Mouse (Mus musculus): ENCODE results near the gene Olfr437. TPM values are rescaled to one million over a fixed set of nuclear protein-coding genes. Genes with fewer than 3 reads are reported as not detected.
"Not testable (repeated sequence)": the region's sequence is repeated elsewhere in the genome, so short reads cannot be mapped to it uniquely, and the experiment has no call there.

Olfr437 gene
- polyA plus RNA-seq, 1 experiment from 2014 or later: not detected

DNA sequence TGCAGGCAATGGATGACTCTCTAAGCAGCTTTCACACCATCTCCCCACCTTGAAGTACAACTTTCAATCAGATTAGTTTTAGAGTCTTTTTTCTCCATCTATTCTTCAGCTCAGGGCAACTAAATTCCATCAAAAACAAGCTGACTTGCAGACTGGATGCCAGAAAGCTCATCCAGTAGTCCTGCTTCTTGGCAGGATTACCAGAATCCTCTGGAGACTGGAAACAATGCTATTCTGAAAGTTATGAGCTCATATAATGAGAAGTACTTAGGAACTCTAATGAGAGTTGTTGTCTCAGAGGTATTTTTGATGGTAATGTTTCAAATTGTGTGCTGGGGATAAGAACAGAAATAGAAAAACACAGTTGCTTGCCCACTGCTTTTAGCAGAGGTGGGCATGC is 33.7 kb downstream of the Olfr437 start, which contains the start of gene Olfr435:
Gene Olfr435, plus strand, starts transcription at position 366 of the 400 bp plus-strand sequence.
- Histone ChIP-seq H3K9me3 (ENCODE audit: control insufficient read depth, low read depth, low read length) (no peaks in the 10 kb centered on the region), H3K27me3 (ENCODE audit: control insufficient read depth, insufficient read depth, low read length) (no peaks in the 10 kb centered on the region), H3K4me2 (replicated peaks; ENCODE audit: low read depth, low read length) (no peak within 1 kb of the TSS), H3K36me3 (ENCODE audit: control insufficient read depth, insufficient read depth, low read length) (no peaks in the 10 kb centered on the region), H3K4me1 (ENCODE audit: control insufficient read depth, insufficient read depth, low read length) (no peaks in the 10 kb centered on the region), H3K27ac (ENCODE audit: low read length) (no peak within 1 kb of the TSS), H3K4me3 (ENCODE audit: low read depth, low read length) (no peak within 1 kb of the TSS), H3K9ac (replicated peaks; ENCODE audit: low read depth, low read length) (no peak within 1 kb of the TSS)
- no peak for ATAC-seq (ENCODE audit: insufficient number of reproducible peaks, insufficient read depth, low FRiP score, low read depth)

DNA sequence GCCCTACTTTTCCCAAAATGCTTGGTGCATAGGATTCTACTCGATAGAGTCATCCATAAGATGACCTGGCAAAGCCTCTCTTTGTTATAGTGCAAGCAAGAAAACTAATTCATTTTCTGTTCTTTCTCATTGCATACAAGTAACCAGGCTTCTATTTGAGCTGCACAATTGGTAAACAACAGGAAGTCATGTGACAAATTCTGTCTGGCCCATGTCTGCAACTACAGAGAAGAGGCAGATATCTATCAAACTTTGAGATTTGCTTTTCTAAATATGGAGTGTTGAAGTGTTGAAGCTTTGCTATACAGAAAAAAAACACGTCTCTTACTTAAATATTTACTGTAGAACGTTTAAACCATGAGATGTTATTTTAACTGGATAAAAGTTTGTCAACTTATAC is 35.0 kb downstream of the Olfr437 start:
- no peak overlapping the region for H3K4me3 ChIP-seq (ENCODE audit: low read depth, low read length)
- no peak overlapping the region for H3K9ac ChIP-seq (replicated peaks; ENCODE audit: low read depth, low read length)
- no peaks in the 10 kb centered on the region for H3K4me1 ChIP-seq (ENCODE audit: control insufficient read depth, insufficient read depth, low read length)
- no peak overlapping the region for H3K27ac ChIP-seq (ENCODE audit: low read length)
- no peak for ATAC-seq (ENCODE audit: insufficient number of reproducible peaks, insufficient read depth, low FRiP score, low read depth)
- no peak overlapping the region for H3K4me2 ChIP-seq (replicated peaks; ENCODE audit: low read depth, low read length)
- WGBS: 49% methylated on average over 3 of the region's 3 CpGs
- H3K36me3 ChIP-seq (ENCODE audit: control insufficient read depth, insufficient read depth, low read length): no peaks in the 10 kb centered on the region
- H3K9me3 ChIP-seq (ENCODE audit: control insufficient read depth, low read depth, low read length): no peaks in the 10 kb centered on the region
- no peaks in the 10 kb centered on the region for H3K27me3 ChIP-seq (ENCODE audit: control insufficient read depth, insufficient read depth, low read length)

DNA sequence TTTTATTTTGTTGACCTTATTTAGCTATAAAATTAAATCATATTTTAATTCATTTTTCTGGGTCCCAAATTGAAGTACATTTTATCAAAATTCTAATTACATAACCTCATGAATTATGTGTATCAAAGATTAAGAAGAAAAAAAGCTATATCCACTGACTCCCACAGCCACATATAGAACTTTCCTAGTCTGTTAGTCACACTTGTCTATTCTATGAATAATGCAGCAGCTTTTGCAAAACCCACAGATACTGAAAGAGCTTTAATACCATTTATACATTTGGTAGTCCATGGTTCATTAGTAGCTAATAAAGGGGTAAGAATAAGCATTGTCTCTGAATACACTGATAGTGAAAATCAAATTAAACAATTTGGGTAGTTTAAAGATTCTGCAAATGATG is 39.7 kb downstream of the Olfr437 start:
- no peak overlapping the region for H3K4me2 ChIP-seq (replicated peaks; ENCODE audit: low read depth, low read length)
- no peaks in the 10 kb centered on the region for H3K4me1 ChIP-seq (ENCODE audit: control insufficient read depth, insufficient read depth, low read length)
- no peaks in the 10 kb centered on the region for H3K36me3 ChIP-seq (ENCODE audit: control insufficient read depth, insufficient read depth, low read length)
- no peak overlapping the region for H3K9ac ChIP-seq (replicated peaks; ENCODE audit: low read depth, low read length)
- no peak for ATAC-seq (ENCODE audit: insufficient number of reproducible peaks, insufficient read depth, low FRiP score, low read depth)
- H3K4me3 ChIP-seq (ENCODE audit: low read depth, low read length): no peak overlapping the region
- H3K27me3 ChIP-seq (ENCODE audit: control insufficient read depth, insufficient read depth, low read length): no peaks in the 10 kb centered on the region
- H3K27ac ChIP-seq (ENCODE audit: low read length): no peak overlapping the region
- H3K9me3 ChIP-seq (ENCODE audit: control insufficient read depth, low read depth, low read length): no peaks in the 10 kb centered on the region

DNA sequence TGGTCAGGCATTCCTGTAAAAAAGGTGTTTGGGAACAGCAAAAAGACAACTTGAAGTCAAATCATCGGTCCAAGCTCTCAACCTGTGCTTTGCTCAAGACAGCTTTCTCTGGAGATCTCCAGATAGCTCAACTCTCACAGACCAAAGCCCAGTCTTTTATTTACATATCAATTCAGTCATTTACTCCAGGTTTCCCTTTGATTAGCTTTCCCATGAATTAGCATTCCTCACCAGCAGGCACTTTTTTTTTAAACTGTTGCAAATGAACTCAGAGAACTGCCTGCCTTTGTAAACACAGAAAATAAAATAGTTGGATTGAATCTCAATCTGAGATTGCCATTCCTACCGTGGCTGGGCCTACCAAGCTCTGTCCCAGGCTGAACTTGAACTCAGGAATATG is 42.3 kb downstream of the Olfr437 start:
- Histone ChIP-seq H3K4me3 (ENCODE audit: low read depth, low read length) (no peak overlapping the region), H3K9me3 (ENCODE audit: control insufficient read depth, low read depth, low read length) (no peaks in the 10 kb centered on the region), H3K27ac (ENCODE audit: low read length) (no peak overlapping the region), H3K27me3 (ENCODE audit: control insufficient read depth, insufficient read depth, low read length) (no peaks in the 10 kb centered on the region), H3K4me2 (replicated peaks; ENCODE audit: low read depth, low read length) (no peak overlapping the region), H3K9ac (replicated peaks; ENCODE audit: low read depth, low read length) (no peak overlapping the region), H3K4me1 (ENCODE audit: control insufficient read depth, insufficient read depth, low read length) (no peaks in the 10 kb centered on the region), H3K36me3 (ENCODE audit: control insufficient read depth, insufficient read depth, low read length) (no peaks in the 10 kb centered on the region)
- ATAC-seq (ENCODE audit: insufficient number of reproducible peaks, insufficient read depth, low FRiP score, low read depth): no peak
- WGBS: 44% methylated on average over 2 of the region's 2 CpGs

DNA sequence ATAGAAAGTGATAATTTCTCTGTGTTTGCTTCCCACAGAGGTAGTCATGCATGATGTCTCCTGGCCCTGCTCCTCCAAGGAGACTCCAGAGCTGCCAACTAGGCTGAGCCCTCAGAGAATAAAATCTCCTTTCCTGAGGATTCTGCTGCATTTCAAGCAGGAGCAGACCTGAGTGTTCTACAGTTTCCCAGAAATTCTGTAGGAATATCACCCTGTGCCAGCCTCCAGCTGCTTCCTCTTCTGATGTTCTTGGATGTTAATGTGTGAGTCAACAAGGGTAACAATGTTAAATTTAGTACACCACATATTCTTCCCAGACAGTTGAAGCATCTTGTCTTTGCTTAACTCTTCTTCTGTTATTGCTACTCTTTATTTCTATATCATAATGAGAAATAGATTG is 49.8 kb downstream of the Olfr437 start, which contains the start of gene Olfr434:
Gene Olfr434, plus strand, starts transcription at position 149 of the 400 bp plus-strand sequence.
- H3K4me3 ChIP-seq (ENCODE audit: low read depth, low read length); H3K4me2 ChIP-seq (replicated peaks; ENCODE audit: low read depth, low read length); H3K4me1 ChIP-seq (ENCODE audit: control insufficient read depth, insufficient read depth, low read length); ATAC-seq (ENCODE audit: insufficient number of reproducible peaks, insufficient read depth, low FRiP score, low read depth); H3K9me3 ChIP-seq (ENCODE audit: control insufficient read depth, low read depth, low read length); H3K27ac ChIP-seq (ENCODE audit: low read length); H3K9ac ChIP-seq (replicated peaks; ENCODE audit: low read depth, low read length); H3K36me3 ChIP-seq (ENCODE audit: control insufficient read depth, insufficient read depth, low read length); H3K27me3 ChIP-seq (ENCODE audit: control insufficient read depth, insufficient read depth, low read length): not testable (repeated sequence)

Other genes with a start within 250 kb of the Olfr437 start
- not detected in 2 replicates for gene Olfr446, start 241.9 kb upstream of the Olfr437 start, polyA plus RNA-seq (2014; fragmentation: Nextera tagmentation; extraction: Ambion mirVana)
- not detected in 2 replicates for gene Olfr444, start 214.2 kb upstream of the Olfr437 start, polyA plus RNA-seq (2014; fragmentation: Nextera tagmentation; extraction: Ambion mirVana)
- gene Olfr441, start 56.9 kb upstream of the Olfr437 start, polyA plus RNA-seq (2014; fragmentation: Nextera tagmentation; extraction: Ambion mirVana): not detected in 2 replicates
- gene Olfr237-ps1, start 16.7 kb upstream of the Olfr437 start, polyA plus RNA-seq (2014; fragmentation: Nextera tagmentation; extraction: Ambion mirVana): not detected in 2 replicates
- not detected in 2 replicates for gene Olfr13, start 8.9 kb downstream of the Olfr437 start, polyA plus RNA-seq (2014; fragmentation: Nextera tagmentation; extraction: Ambion mirVana)
- not detected in 2 replicates for gene Olfr435, start 33.9 kb downstream of the Olfr437 start, polyA plus RNA-seq (2014; fragmentation: Nextera tagmentation; extraction: Ambion mirVana)
- gene Olfr434, start 49.7 kb downstream of the Olfr437 start, polyA plus RNA-seq (2014; fragmentation: Nextera tagmentation; extraction: Ambion mirVana): not detected in 2 replicates
- not detected in 2 replicates for gene Olfr47, start 68.2 kb downstream of the Olfr437 start, polyA plus RNA-seq (2014; fragmentation: Nextera tagmentation; extraction: Ambion mirVana)
- 17.6 and 20.1 TPM in 2 replicates for gene Arhgef5, start 102.3 kb downstream of the Olfr437 start, polyA plus RNA-seq (2014; fragmentation: Nextera tagmentation; extraction: Ambion mirVana)
- not detected in 2 replicates for gene Nobox, start 146.3 kb downstream of the Olfr437 start, polyA plus RNA-seq (2014; fragmentation: Nextera tagmentation; extraction: Ambion mirVana)